Mouse (Mus musculus) lung, adult 10 weeks (tissue): ENCODE data around the gene Eml4. TPM values are rescaled to one million over a fixed set of nuclear protein-coding genes. Genes with fewer than 3 reads are reported as not detected.

Source experiments
- polyA plus RNA-seq: library from polyadenylated mRNA; stranded (reverse); fragments of 350-450 nt; fragmentation: Illumina TruSeq; extraction: RNeasy Lipid Tissue Mini Kit (QIAGEN cat#74804); gene quantifications from one replicate; pipeline ENCODE4 v1.2.3, GENCODE M21; 2014; ENCODE audit warnings: low read depth, low replicate concordance; ENCODE audit not compliant: insufficient read depth

Eml4 gene
- 8.0 TPM for polyA plus RNA-seq

GRCm38 (mm10) chr17:83350379-83351091 lies at the start of gene Eml4:
Eml4 (plus strand) TSS chr17:83350931.

GRCm38 (mm10) chr17:83517280-83518015 lies 166.7 kb downstream of the Eml4 start, which contains the start of gene Cox7a2l:
Cox7a2l (minus strand) TSS chr17:83517330.

Other genes with a start within 250 kb of the Eml4 start
- gene Pkdcc, start 135.6 kb upstream of the Eml4 start, polyA plus RNA-seq: 9.3 TPM
- gene Cox7a2l, start 166.4 kb downstream of the Eml4 start, polyA plus RNA-seq: 370 TPM